Mouse (Mus musculus): ENCODE measurements around the gene Brk1. TPM values are rescaled to one million over a fixed set of nuclear protein-coding genes. Genes with fewer than 3 reads are reported as not detected.

The Brk1 gene
- total and polyA plus RNA-seq, 3 experiments: 112 to 245 (median 142) TPM

DNA sequence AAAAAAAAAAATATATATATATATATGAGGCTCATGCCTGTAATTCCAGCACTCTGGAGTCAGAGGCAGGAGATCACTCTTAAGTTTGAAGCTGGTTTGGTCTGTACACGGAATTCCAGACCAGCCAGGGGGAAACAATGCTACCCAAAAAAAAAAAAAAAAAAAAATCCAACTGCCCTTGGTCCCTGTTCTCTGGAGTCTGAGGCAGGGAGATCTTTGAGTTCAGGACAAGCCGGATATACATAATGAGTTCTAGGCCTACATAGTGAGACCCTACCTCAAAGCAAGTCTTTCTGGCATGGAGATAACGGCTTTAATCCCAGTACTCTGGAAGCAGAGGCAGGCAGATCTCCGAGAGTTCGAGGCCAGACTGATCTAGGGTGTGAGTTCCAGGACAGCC lies 18.8 kb downstream of the Brk1 start:
- Histone ChIP-seq H3K4me1 (ENCODE audit: control insufficient read depth in 1 of 2, insufficient read depth in 2 of 2) (peaks cover 10 to 25% of the 10 kb centered on the region in 2 experiments; a peak in 3 of 4 replicates), H3K9me3 (replicated peaks; ENCODE audit: low read length) (no peaks in the 10 kb centered on the region), H3K27me3 (replicated peaks) (no peaks in the 10 kb centered on the region), H3K9ac (ENCODE audit: insufficient read depth, low read depth) (peak overlapping the region; percentile 80), H3K36me3 (replicated peaks in 1 of 2; ENCODE audit: control insufficient read depth in 1 of 2, insufficient read depth in 1 of 2, low read length in 1 of 2) (peaks cover 8 to 25% of the 10 kb centered on the region in 2 experiments), H3K4me3 (replicated peaks in 1 of 3; ENCODE audit: low read depth in 2 of 3, low read length in 2 of 3, poor library complexity in 1 of 3) (peak overlapping the region; percentile 56 to 68 (median 63)), H3K4me2 (ENCODE audit: insufficient read depth, low read depth, poor library complexity, severe bottlenecking) (peak overlapping the region; percentile 87), H3K79me2 (replicated peaks; ENCODE audit: control insufficient read depth, extremely low read depth, insufficient read depth, poor library complexity, severe bottlenecking) (peaks cover 17% of the 10 kb centered on the region), H3K27ac (ENCODE audit: insufficient read depth, low read depth) (no peak overlapping the region)
- dilution Hi-C loops (cut with MboI; ENCODE audit: extremely low pct_ligation_motif_present, extremely low pct_unique_long_range_greater_than_20kb, low sequenced_read_pairs): no loop called here
- TF ChIP-seq ZNF384 (IDR thresholded peaks at IDR 0.05; ENCODE audit: low read depth, low read length): peak; percentile 66
- no peak for TF ChIP-seq GABPA (IDR thresholded peaks at IDR 0.05; ENCODE audit: insufficient replicate concordance, low read depth, low read length)
- TF ChIP-seq JUN (IDR thresholded peaks at IDR 0.05; ENCODE audit: insufficient read depth, low read depth, low read length): no peak
- no peak for DNase-seq (ENCODE audit: extremely low read depth)
- in situ Hi-C loops (cut with MboI; ENCODE audit: low pct_ligation_motif_present, low pct_unique_long_range_greater_than_20kb, low sequenced_read_pairs): no loop called here

DNA sequence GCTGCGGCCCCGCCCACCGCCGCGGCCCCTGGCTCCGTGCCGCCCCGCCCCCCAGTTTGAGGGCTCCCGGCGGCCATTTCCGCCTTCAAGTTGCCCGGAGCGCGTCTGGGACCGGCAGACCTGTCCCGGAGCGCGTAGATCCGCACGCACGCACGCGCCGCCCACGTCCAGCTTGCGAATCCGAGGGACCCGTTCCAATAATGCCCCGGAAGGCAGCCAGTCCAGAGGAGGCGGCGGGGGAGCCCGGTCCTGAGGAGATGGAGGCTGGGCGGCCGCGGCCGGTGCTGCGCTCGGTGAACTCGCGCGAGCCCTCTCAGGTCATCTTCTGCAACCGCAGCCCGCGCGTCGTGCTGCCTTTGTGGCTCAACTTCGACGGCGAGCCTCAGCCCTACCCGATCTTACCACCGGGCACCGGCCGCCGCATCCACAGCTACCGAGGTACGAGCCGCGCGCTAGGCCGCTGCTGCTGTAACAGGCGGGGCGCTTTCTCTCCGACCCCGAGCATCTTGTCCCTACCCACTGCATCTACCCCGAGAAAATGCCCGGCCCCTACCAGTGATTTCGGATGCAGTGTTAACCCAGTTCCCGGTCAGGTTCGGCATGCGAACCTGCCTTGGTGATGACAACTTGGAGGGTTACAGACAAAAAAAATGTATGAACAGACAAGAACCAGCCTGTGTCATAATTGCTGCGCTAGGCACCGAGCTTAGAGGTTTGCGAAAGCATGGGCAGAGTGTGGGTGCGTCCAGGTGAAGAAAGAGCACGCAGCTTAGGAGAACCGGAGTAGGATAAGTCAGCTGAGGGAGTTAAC lies 19.6 kb downstream of the Brk1 start, which contains the start of gene Vhl:
Gene Vhl (plus strand): TSS at position 19 of the 811 bp plus-strand sequence.
- Histone ChIP-seq H3K4me1 (ENCODE audit: control insufficient read depth in 1 of 2, insufficient read depth in 2 of 2) (peaks cover 12 to 31% of the 10 kb centered on the region in 2 experiments), H3K36me3 (replicated peaks in 1 of 2; ENCODE audit: control insufficient read depth in 1 of 2, insufficient read depth in 1 of 2, low read length in 1 of 2) (peaks cover 12 to 26% of the 10 kb centered on the region in 2 experiments), H3K79me2 (replicated peaks; ENCODE audit: control insufficient read depth, extremely low read depth, insufficient read depth, poor library complexity, severe bottlenecking) (peaks cover 17% of the 10 kb centered on the region), H3K27me3 (replicated peaks) (no peaks in the 10 kb centered on the region), H3K9me3 (replicated peaks; ENCODE audit: low read length) (no peaks in the 10 kb centered on the region), H3K4me3 (replicated peaks in 1 of 3; ENCODE audit: low read depth in 2 of 3, low read length in 2 of 3, poor library complexity in 1 of 3) (peak within 1 kb of the TSS; percentile 75 to 83 (median 79)), H3K9ac (ENCODE audit: insufficient read depth, low read depth) (peak within 1 kb of the TSS; percentile 80), H3K27ac (ENCODE audit: insufficient read depth, low read depth) (peak within 1 kb of the TSS; percentile 79), H3K4me2 (ENCODE audit: insufficient read depth, low read depth, poor library complexity, severe bottlenecking) (peak within 1 kb of the TSS; percentile 87)
- in situ Hi-C loops (cut with MboI; ENCODE audit: low pct_ligation_motif_present, low pct_unique_long_range_greater_than_20kb, low sequenced_read_pairs): no loop called here
- DNase-seq (ENCODE audit: extremely low read depth): peak; percentile 75
- dilution Hi-C loops (cut with MboI; ENCODE audit: extremely low pct_ligation_motif_present, extremely low pct_unique_long_range_greater_than_20kb, low sequenced_read_pairs): no loop called here
- TF ChIP-seq SIN3A (IDR thresholded peaks at IDR 0.05; ENCODE audit: low read length) (peak; percentile 52; the same call in 1 of the 2 replicates), NRF1 (IDR thresholded peaks at IDR 0.05; ENCODE audit: low read depth, low read length) (peak; percentile 68), HCFC1 (IDR thresholded peaks at IDR 0.05; ENCODE audit: low read depth, low read length) (peak; percentile 39; the same call in 1 of the 2 replicates), PAX5 (IDR thresholded peaks at IDR 0.05; ENCODE audit: low read length) (no peak), TBP (conservative IDR thresholded peaks at IDR 0.05; ENCODE audit: low read depth, low read length) (no peak), GABPA (IDR thresholded peaks at IDR 0.05; ENCODE audit: insufficient replicate concordance, low read depth, low read length) (no peak), TCF12 (IDR thresholded peaks at IDR 0.05; ENCODE audit: low read depth, low read length) (no peak), NELFE (IDR thresholded peaks at IDR 0.05; ENCODE audit: low read depth, low read length) (peak; percentile 78), IRF4 (IDR thresholded peaks at IDR 0.05; ENCODE audit: low read depth, low read length) (no peak), MAFK (IDR thresholded peaks at IDR 0.05; ENCODE audit: insufficient replicate concordance, low read length) (no peak), ELF1 (IDR thresholded peaks at IDR 0.05; ENCODE audit: low read depth, low read length) (peak; percentile 81), POLR2A (IDR thresholded peaks at IDR 0.05; ENCODE audit: low read depth, low read length) (peak; percentile 83), UBTF (IDR thresholded peaks at IDR 0.05; ENCODE audit: low read depth, low read length) (peak; percentile 65; the same call in 1 of the 2 replicates), MEF2A (IDR thresholded peaks at IDR 0.05; ENCODE audit: borderline replicate concordance, low read depth, low read length) (no peak; the same call in 1 of the 2 replicates), ZMIZ1 (IDR thresholded peaks at IDR 0.05; ENCODE audit: low read depth, low read length) (0 out of 2 replicates have a peak, but pooled peaks have one; percentile 24), JUN (IDR thresholded peaks at IDR 0.05; ENCODE audit: insufficient read depth, low read depth, low read length) (no peak), MAX (IDR thresholded peaks at IDR 0.05; ENCODE audit: low read length) (peak; percentile 51; the same call in 1 of the 2 replicates), RAD21 (IDR thresholded peaks at IDR 0.05; ENCODE audit: low read depth, low read length) (no peak), E2F4 (IDR thresholded peaks at IDR 0.05; ENCODE audit: insufficient replicate concordance, low read depth, low read length) (no peak), RCOR1 (conservative IDR thresholded peaks at IDR 0.05; ENCODE audit: low read depth, low read length) (no peak), MAZ (IDR thresholded peaks at IDR 0.05; ENCODE audit: low read depth, low read length) (no peak), MXI1 (IDR thresholded peaks at IDR 0.05; ENCODE audit: low read depth, low read length) (peak; percentile 78; the same call in 1 of the 2 replicates), ZNF384 (IDR thresholded peaks at IDR 0.05; ENCODE audit: low read depth, low read length) (no peak), CHD2 (IDR thresholded peaks at IDR 0.05; ENCODE audit: low read length) (no peak; the same call in 1 of the 2 replicates), ZC3H11A (IDR thresholded peaks at IDR 0.05; ENCODE audit: low read depth, low read length) (no peak), JUND (conservative IDR thresholded peaks at IDR 0.05; ENCODE audit: low read depth, low read length) (no peak), EP300 (IDR thresholded peaks at IDR 0.05; ENCODE audit: low read length) (no peak), POLR2AphosphoS2 (IDR thresholded peaks at IDR 0.05; ENCODE audit: low read depth, low read length) (no peak), CTCF (conservative IDR thresholded peaks at IDR 0.05 in 1 of 2, IDR thresholded peaks at IDR 0.05 in 1 of 2; ENCODE audit: low read depth in 2 of 2, low read length in 2 of 2) (no peak), BHLHE40 (IDR thresholded peaks at IDR 0.05; ENCODE audit: low read depth, low read length) (peak; percentile 8; the same call in 1 of the 2 replicates)
